Mouse (Mus musculus): ENCODE results near the gene Fmc1. TPM values are rescaled to one million over a fixed set of nuclear protein-coding genes. Genes with fewer than 3 reads are reported as not detected.

The Fmc1 gene
- polyA plus RNA-seq (2012; rRNA removed) = 57.8 and 84.6 TPM in 2 replicates

GRCm38 (mm10) chr6:38533428-38534405 is at the start of gene Fmc1:
Gene Fmc1 (plus strand): TSS chr6:38533502.

GRCm38 (mm10) chr6:38551062-38551988 is 18.0 kb downstream of the Fmc1 start, which contains the start of gene Luc7l2:
Gene Luc7l2 (plus strand): TSS chr6:38551334.

Other genes with a start within 250 kb of the Fmc1 start
- gene Zc3hav1l, start 234.2 kb upstream of the Fmc1 start, polyA plus RNA-seq (2012; rRNA removed) = 20.8 and 41.5 TPM in 2 replicates
- gene Zc3hav1, start 178.9 kb upstream of the Fmc1 start, polyA plus RNA-seq (2012; rRNA removed) = 2.9 and 3.4 TPM in 2 replicates
- 7.5 and 10.4 TPM in 2 replicates for gene Ttc26, start 152.0 kb upstream of the Fmc1 start, polyA plus RNA-seq (2012; rRNA removed)
- 19.9 and 29.3 TPM in 2 replicates for gene Ubn2, start 99.6 kb upstream of the Fmc1 start, polyA plus RNA-seq (2012; rRNA removed)
- 154 and 157 TPM in 2 replicates for gene Luc7l2, start 17.8 kb downstream of the Fmc1 start, polyA plus RNA-seq (2012; rRNA removed)
- gene Klrg2, start 103.7 kb downstream of the Fmc1 start, polyA plus RNA-seq (2012; rRNA removed) = 0.04 and 0.11 TPM in 2 replicates
- 3.6 and 7.1 TPM in 2 replicates for gene Clec2l, start 129.6 kb downstream of the Fmc1 start, polyA plus RNA-seq (2012; rRNA removed)